Mouse (Mus musculus) c-Kit-positive CD71-positive TER-119-negative erythroid progenitor cells, embryonic 14.5 days (primary cell): ENCODE results near the gene Hmgb1.
A peak's percentile ranks its signal among the peaks of the same experiment; 100 is the strongest.

Experiments used
- DNase-seq: peaks from one replicate; pipeline ENCODE4 v3.0.0-alpha.2; 2013; ENCODE audit warnings: low read depth

The Hmgb1 gene

DNA sequence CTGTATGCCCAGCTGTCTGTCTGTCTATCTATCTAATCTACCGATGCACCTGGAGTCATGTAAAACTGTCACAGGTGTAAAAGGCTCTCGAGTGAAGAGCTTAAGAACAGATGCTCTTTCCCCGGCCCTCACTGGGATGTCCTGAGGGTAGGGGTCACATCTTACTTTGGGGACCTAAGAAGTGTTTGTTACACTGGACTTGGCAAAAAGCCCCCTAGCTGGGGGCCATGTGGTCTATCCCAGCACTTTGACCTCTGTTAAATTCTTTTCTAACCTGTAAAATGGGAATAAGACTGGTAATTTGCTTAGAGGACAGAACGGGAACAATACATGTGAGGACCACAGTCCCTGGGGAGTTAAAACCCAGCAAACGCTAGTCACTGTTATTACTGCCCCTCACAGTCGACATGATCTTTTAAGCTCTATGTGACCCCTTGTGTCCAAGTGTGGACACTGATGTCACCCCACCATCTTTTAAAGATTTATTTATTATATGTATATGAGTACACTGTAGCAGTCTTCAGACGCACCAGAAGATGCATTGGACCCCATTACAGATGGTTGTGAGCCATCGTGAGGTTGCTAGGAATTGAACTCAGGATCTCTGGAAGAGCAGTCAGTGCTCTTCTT lies 80.1 kb downstream of the Hmgb1 start:
- no peak for DNase-seq

- DNase-seq: no peak
Measured at GRCm38 (mm10) chr5:149101869-149102268, 82.4 kb downstream of the Hmgb1 start.

- no peak for DNase-seq
Measured at GRCm38 (mm10) chr5:149100091-149100490, 84.2 kb downstream of the Hmgb1 start.

DNA sequence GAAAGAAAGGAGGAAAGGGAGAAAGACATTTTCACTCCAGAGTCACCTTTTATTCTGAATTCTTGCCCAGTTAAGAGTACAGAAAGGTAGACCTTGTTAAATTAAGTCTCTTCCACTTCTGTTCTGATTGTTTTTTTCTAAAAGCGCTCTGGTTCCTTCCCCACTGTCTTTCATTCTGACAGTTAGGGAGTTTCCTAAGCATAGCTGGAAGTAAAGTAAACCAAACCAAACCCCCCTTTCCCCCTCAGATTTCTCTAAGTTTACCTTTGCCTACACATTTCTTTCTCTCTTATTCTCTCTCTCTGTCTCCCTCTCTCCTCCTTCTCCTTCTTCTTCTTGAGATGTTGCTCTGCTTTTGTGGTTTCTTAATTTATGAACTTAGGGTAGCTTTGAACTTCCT lies 85.3 kb downstream of the Hmgb1 start:
- DNase-seq: no peak

GRCm38 (mm10) chr5:149097841-149098240 lies 86.4 kb downstream of the Hmgb1 start:
- no peak for DNase-seq

DNA sequence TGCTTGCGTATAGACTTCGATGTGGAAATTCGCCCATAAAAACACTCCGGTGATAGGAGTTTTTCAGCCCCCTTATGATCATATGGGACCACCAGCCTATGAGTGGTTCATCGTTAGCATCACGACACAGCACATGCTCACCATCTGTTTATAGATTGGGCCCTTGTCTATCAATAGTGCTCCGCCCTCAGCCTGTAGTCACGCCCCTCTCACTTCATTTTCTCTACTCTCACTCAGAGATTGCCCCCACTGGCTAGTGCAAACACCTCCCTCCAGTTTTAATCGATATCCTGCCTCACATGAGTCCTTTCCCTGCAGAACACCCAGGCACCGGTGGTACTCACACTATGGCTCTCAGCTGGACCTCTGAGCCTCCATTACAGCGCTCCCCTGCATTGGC lies 88.0 kb downstream of the Hmgb1 start:
- no peak for DNase-seq

GRCm38 (mm10) chr5:149092926-149093325 lies 91.4 kb downstream of the Hmgb1 start:
- DNase-seq: no peak

GRCm38 (mm10) chr5:149092526-149092925 lies 91.8 kb downstream of the Hmgb1 start:
- no peak for DNase-seq

GRCm38 (mm10) chr5:149091256-149091655 lies 93.0 kb downstream of the Hmgb1 start:
- no peak for DNase-seq

DNA sequence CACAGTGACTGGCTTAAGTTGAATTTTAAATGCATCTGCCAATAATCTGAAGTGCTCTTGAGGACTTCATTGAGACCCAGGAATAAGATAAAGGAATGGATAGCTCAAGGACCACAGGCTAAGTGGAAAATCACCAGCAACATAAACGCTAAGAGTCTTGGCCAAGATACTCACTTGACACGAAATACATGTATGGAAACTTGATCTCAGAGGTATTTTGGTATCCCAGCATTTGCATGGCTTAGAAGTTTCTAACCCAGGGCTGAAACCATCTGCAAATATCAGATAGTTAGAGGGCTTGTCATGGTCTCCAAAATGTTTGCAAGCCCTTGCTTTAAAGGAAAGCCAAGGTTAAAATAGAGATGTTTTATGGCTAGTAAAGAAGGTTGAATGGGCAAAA lies 94.4 kb downstream of the Hmgb1 start:
- DNase-seq: no peak

- no peak for DNase-seq
Measured at GRCm38 (mm10) chr5:149089456-149089855, 94.8 kb downstream of the Hmgb1 start.

DNA sequence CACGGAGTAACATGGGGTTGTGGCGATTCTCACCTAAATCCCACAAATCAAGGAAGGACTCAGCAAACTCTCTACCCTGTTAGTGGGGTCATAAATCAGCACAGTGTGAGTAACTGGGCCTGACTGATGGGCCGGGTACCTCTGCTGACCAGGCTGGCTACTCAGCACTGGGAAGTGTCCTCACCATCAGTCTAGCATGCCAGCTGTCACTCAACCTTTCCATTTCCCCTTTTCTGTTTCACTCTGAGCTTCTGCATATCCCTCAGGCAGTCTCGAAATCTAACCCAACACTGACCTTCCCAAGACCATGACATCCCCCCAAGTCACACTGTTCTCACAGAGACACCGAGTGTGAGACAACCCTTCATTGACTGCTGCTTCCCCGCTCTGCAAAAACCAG lies 95.4 kb downstream of the Hmgb1 start:
- no peak for DNase-seq

DNA sequence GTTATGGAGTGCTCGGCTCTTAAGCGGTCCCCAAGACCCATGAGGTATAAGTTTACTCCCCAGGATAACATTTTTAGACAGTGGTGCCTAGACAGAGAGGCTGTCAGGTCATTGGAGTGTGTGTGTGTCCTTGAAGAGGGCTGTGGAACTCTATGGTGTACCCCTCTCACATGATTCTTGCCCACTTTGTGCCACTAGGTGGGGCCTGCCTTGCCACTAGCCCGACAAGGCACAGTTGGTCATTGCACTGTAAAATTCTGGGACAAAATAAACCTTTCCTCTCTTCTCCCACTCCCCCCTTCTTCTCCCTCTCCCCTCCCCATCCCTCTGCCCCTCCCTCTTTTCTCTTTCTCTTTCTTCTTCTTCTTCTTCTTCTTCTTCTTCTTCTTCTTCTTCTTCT lies 96.1 kb downstream of the Hmgb1 start:
- DNase-seq: no peak

- DNase-seq: peak; percentile 72
Measured at GRCm38 (mm10) chr5:149086382-149087244, 97.7 kb downstream of the Hmgb1 start.

- no peak for DNase-seq
Measured at GRCm38 (mm10) chr5:149080466-149080865, 103.8 kb downstream of the Hmgb1 start.

GRCm38 (mm10) chr5:149079758-149080150 lies 104.5 kb downstream of the Hmgb1 start:
- no peak for DNase-seq

DNA sequence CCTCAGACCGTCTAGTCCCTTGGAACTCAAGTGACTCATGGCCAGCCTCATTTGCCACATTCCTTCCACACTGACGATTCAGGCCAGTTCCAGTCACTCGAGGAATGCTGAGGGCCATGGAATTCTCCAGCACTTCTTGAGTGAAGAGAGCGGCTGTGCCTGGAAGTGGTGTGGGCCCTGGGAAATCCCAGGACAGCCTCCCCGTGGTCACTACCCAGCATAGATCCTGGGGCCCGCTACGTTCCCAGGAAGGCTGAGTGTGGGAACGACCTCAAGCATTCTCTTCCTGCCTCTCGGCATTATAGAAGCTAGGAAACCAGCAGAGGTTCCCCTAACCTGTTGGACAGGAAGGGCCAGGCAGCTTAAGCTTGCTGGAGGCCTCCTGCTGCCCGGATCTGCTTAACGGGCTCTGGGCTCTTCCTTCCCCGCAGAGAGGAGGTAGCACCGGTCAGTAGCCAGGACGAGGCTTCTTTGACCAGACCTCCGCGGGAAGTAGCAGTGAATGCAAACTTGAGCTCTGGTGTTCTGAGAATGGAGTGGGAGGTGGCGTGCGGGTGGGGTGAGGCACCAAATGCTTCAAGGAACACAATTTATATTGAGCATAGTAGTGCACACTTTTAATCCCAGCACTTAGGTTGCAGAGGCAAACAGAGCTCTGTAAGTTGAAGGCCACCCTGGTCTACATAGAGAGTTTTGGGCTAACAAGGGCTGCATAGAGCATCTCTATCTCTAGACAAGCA lies 105.1 kb downstream of the Hmgb1 start:
- DNase-seq: no peak

DNA sequence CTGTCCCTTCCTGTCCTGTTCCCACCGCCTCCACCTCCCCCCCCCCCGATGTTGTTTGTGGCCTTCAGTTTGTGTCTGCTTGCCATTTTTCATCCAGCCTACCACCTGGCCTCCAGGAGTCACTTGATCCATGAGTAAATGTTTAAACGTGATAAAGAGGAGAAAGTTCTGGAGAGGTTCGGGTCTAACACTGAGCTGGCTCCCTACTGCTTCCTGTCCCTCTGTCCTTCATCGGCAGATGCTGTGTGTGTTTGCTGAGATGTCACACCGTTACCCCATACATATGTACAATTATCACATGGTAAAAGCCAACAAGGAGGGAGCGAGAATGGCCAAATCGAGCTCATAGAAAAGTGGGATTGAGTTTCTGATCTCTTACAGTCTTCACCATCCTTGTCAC lies 107.2 kb downstream of the Hmgb1 start:
- DNase-seq: no peak

DNA sequence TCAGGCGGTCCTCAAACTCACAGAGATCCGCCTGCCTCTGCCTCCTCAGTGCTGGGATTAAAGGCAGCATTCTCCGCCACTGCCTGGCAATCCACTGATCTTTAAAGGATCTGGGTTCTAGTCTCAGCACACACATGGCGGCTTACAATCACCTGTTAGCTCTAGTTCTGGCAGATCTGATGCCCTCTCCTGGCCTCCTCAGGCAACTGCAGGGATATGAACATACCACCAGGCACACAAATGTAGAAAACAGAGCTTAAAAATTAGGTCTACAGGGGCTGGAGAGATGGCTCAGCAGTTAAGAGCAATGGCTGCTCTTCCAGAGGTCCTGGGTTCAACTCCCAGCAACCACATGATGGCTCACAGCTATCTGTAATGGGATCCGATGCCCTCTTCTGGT lies 112.7 kb downstream of the Hmgb1 start:
- no peak for DNase-seq

- no peak for DNase-seq
Measured at GRCm38 (mm10) chr5:149068745-149069144, 115.5 kb downstream of the Hmgb1 start.

DNA sequence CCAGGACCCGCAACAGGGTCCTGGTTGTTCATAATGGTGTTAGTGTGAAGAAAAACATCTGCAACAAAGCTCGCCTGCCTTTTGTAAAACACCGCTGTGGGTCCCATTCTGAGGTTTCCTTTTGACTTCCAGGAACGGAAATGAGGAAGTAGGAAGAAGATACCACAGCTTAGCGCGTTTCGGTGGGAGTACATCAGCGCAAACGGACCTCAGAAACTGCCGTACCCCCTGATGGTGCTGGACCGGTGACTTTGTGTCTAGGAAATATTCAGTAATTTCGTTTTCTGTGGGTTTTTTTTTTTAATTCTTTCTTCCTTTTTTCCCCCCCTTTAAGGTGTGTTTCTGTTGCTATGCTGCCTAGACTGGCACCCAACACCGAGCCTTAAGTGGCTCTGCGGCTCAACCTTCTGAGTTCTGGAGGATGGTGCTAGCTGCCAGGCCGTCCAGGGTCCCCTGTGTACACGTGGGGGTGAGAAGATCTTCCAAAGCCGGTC lies 116.0 kb downstream of the Hmgb1 start:
- DNase-seq: no peak

DNA sequence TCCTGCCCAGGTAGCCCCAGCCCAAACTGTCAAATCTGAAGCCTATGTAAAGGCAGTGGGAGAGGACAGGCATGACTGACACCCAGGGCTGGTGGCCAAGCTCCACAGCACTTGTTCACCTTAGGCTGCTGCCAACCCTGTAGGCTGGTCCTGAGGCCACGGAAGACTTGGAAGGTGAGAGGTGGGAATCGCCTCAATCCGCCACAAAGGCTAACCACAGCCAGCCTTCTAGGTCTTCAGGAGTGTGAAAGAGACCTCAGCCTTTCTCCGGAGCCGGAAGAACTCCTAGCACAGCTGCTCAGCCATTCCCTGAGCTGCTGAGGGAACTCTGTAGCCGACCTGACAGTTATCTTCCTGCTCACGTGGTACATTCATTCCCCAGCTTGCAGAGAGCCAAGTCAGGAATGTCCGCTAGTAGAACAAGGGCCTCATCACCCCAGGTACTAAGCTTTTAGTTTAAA lies 116.8 kb downstream of the Hmgb1 start:
- DNase-seq: no peak

DNA sequence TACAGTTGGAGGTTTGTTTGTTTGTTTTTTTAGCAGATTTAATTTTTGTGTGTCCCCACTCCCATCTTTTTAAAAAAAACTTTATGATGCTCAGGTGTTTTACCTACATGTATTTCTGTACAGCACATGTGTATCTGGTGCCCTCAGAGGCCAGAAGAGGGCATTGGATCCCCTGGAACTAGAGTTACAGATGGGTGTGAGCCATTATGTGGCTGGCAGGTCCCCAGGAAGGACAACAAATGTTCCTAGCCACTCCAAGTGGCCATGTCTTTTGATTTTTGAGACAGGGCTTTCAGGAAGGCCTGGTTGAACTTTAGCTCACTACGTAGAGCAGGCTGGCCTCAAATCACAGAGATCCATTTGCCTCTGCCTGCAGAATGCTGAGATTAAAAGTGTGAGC lies 121.5 kb downstream of the Hmgb1 start:
- no peak for DNase-seq
